Mouse (Mus musculus) small intestine, adult 2 months (tissue): ENCODE results near the gene Ak2.

Source experiments
- CTCF ChIP-seq: fragments of 200-500 bp; IDR thresholded peaks from 2 replicates; pipeline ENCODE4 v1.5.1; 2012; ENCODE audit warnings: low read depth, mild to moderate bottlenecking, control low read depth, inconsistent platforms, low read length, moderate library complexity, mixed read lengths; ENCODE audit not compliant: insufficient replicate concordance, insufficient read length; ENCODE audit errors: extremely low read depth
- POLR2A ChIP-seq: fragments of 200-500 bp; IDR thresholded peaks from 2 replicates; pipeline ENCODE4 v1.6.1; 2012; ENCODE audit warnings: low read depth, mild to moderate bottlenecking, control low read depth, inconsistent platforms, low read length, moderate library complexity

- peak; percentile 62; the same call in 1 of the 2 replicates for TF ChIP-seq CTCF
- no peak for TF ChIP-seq POLR2A
These were observed 43.6 kb upstream of the Ak2 start for GRCm38 (mm10) chr4:128948137-128948674.
